Mouse (Mus musculus): ENCODE measurements at regions not wholly inside any gene's neighbourhood (a gene's known extent, or its start where the extent isn't known, plus 50 kb on each side); places are given as distances from the start of the nearest gene placed in this dataset.

DNA sequence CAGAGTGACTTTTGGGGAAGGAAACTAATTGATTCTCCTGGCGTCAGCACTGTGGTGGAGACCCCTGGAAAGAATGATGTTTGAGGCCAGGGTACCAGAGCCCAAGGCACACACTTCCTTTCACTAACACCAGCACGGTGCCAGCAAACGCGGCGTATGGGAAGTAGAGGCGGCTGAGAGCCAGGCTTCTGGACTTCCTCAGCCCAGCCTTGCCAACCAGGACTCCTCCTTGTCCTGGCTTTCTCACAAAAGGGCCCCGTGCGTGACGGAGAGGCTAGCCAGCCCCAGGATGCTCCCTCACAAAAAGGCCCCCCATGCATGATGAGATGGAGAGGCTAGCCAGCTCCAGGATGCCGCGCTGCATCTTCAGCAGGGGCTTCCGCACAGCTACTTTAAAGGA is 502.1 kb upstream of the Adam5 start:
- H3K36me3 ChIP-seq (replicated peaks; ENCODE audit: insufficient read depth, low read length), result no peaks in the 10 kb centered on the region
- TF ChIP-seq EP300 (IDR thresholded peaks at IDR 0.05; ENCODE audit: low read depth) (no peak), CTCF (IDR thresholded peaks at IDR 0.05; ENCODE audit: low read depth) (no peak)
- H3K9ac ChIP-seq (replicated peaks), result no peak overlapping the region
- H3K4me3 ChIP-seq (ENCODE audit: low read depth, low read length), result no peak overlapping the region
- H3K27me3 ChIP-seq (ENCODE audit: insufficient read depth, low read length), result no peaks in the 10 kb centered on the region
- H3K4me2 ChIP-seq (ENCODE audit: low read depth, low read length), result no peak overlapping the region
- no peak for ATAC-seq
- no peaks in the 10 kb centered on the region for H3K9me3 ChIP-seq (ENCODE audit: low read length)
- H3K27ac ChIP-seq (ENCODE audit: low read depth), result no peak overlapping the region
- H3K4me1 ChIP-seq (ENCODE audit: insufficient read depth), result no peaks in the 10 kb centered on the region
- WGBS (ENCODE audit: insufficient replicate concordance), result 58% methylated on average over 12 of the region's 12 CpGs
- DNase-seq, result no peak

- DNase-seq (no peak), ATAC-seq (no peak)
- no peaks in the 10 kb centered on the region for H3K36me3 ChIP-seq (replicated peaks; ENCODE audit: insufficient read depth, low read length)
- no peaks in the 10 kb centered on the region for H3K4me1 ChIP-seq (ENCODE audit: insufficient read depth)
- H3K27ac ChIP-seq (ENCODE audit: low read depth), result no peak overlapping the region
- H3K4me3 ChIP-seq (ENCODE audit: low read depth, low read length), result no peak overlapping the region
- no peaks in the 10 kb centered on the region for H3K9me3 ChIP-seq (ENCODE audit: low read length)
- H3K4me2 ChIP-seq (ENCODE audit: low read depth, low read length), result no peak overlapping the region
- WGBS (ENCODE audit: insufficient replicate concordance), result 77% methylated on average over 9 of the region's 9 CpGs
- no peaks in the 10 kb centered on the region for H3K27me3 ChIP-seq (ENCODE audit: insufficient read depth, low read length)
- TF ChIP-seq EP300 (IDR thresholded peaks at IDR 0.05; ENCODE audit: low read depth) (no peak), CTCF (IDR thresholded peaks at IDR 0.05; ENCODE audit: low read depth) (no peak)
- no peak overlapping the region for H3K9ac ChIP-seq (replicated peaks)
Observed at GRCm38 (mm10) chr8:25324731-25325130, 500.6 kb upstream of the Adam5 start.

DNA sequence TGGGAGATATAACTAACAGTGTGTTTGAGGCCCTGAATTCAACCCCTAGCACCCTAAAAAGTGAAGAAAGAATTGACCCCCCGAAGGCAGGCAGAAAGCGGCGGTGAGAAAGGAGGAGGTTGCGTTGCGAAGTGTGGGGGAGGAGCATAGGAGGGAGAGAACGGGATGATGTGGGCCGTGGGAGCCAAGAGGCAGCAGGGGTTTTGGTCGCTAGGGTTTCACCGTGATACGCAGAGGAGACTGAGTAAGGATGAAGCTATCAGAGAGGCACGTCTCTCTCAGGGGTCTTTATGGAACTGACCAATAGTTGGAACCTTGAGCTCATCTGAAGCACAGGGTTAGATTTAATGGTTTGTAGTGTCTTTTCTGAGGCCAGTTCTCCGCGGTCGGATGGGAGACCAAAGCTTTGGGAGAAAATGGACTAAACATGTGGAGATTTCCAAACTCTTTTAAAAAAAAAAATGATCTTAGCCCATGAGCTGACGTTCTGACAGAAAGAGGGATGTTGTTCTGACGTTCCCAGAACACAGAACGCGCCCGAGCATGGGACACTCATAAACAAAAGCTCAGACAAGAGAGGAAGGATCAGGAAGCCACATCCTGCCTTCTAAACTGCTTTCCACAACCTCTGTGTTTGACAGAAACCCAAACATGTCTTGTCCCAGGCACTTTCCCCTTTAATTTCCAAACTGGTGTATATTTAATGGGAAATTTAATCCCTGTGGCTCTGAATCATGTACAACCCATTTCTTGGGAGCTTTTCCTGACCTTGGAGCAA is 499.7 kb upstream of the Adam5 start:
- 53% methylated on average over 19 of the region's 19 CpGs for WGBS (ENCODE audit: insufficient replicate concordance)
- TF ChIP-seq CTCF (IDR thresholded peaks at IDR 0.05; ENCODE audit: low read depth) (no peak), EP300 (IDR thresholded peaks at IDR 0.05; ENCODE audit: low read depth) (no peak)

GRCm38 (mm10) chr8:25316383-25316782 is 492.2 kb upstream of the Adam5 start:
- Histone ChIP-seq H3K9me3 (ENCODE audit: low read length) (no peaks in the 10 kb centered on the region), H3K4me2 (ENCODE audit: low read depth, low read length) (no peak overlapping the region), H3K4me1 (ENCODE audit: insufficient read depth) (no peaks in the 10 kb centered on the region), H3K36me3 (replicated peaks; ENCODE audit: insufficient read depth, low read length) (no peaks in the 10 kb centered on the region), H3K27ac (ENCODE audit: low read depth) (no peak overlapping the region), H3K27me3 (ENCODE audit: insufficient read depth, low read length) (no peaks in the 10 kb centered on the region), H3K4me3 (ENCODE audit: low read depth, low read length) (no peak overlapping the region), H3K9ac (replicated peaks) (no peak overlapping the region)
- ATAC-seq (no peak), DNase-seq (no peak)
- WGBS (ENCODE audit: insufficient replicate concordance), result 79% methylated on average over 4 of the region's 4 CpGs
- TF ChIP-seq EP300 (IDR thresholded peaks at IDR 0.05; ENCODE audit: low read depth), result no peak
- no peak for TF ChIP-seq CTCF (IDR thresholded peaks at IDR 0.05; ENCODE audit: low read depth)

More for the DNA sequence above, 499.7 kb upstream of the Adam5 start:
- no peak overlapping the region for H3K4me2 ChIP-seq (ENCODE audit: low read depth, low read length)
- no peaks in the 10 kb centered on the region for H3K27me3 ChIP-seq (ENCODE audit: insufficient read depth, low read length)
- DNase-seq, result no peak
- ATAC-seq, result no peak
- H3K9me3 ChIP-seq (ENCODE audit: low read length), result no peaks in the 10 kb centered on the region
- no peak overlapping the region for H3K4me3 ChIP-seq (ENCODE audit: low read depth, low read length)
- no peak overlapping the region for H3K27ac ChIP-seq (ENCODE audit: low read depth)
- H3K9ac ChIP-seq (replicated peaks), result no peak overlapping the region
- H3K36me3 ChIP-seq (replicated peaks; ENCODE audit: insufficient read depth, low read length), result no peaks in the 10 kb centered on the region
- H3K4me1 ChIP-seq (ENCODE audit: insufficient read depth), result no peaks in the 10 kb centered on the region

DNA sequence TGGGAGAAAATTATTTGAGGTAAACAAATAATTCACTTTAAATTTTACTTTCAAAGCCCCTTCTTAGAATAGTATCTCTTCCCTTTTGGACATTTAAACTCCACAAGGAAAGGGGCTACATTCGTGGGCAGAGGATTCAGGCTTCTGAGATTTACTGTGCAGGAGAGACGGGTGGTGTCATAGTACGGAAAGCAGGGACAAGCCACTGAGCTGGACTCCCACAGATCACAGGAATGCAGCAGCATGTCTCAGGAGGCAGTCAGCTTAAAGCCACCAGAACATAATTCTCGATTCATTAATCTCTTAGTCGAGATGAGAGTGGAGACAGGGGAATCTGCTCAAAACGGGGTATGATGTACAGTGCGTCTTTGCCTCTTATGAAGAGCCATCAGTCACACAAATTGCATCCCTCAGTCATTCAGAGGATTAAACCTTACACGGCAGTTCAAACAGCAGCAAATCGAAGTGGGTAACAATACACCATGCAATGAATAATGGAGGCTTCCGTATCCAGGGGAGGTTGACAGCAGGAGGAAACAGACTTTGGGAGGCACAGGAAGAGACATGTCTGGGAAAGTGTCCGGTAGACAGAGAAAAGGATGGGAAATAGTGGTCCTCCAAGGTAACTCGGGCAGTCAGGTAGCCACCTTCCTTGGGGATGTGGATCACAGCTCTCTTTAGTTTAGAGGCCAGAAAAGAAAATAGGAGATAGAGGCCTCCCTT is 487.8 kb upstream of the Adam5 start:
- Histone ChIP-seq H3K4me3 (ENCODE audit: low read depth, low read length) (no peak overlapping the region), H3K9ac (replicated peaks) (no peak overlapping the region), H3K9me3 (ENCODE audit: low read length) (no peaks in the 10 kb centered on the region), H3K27ac (ENCODE audit: low read depth) (no peak overlapping the region), H3K4me1 (ENCODE audit: insufficient read depth) (no peaks in the 10 kb centered on the region), H3K36me3 (replicated peaks; ENCODE audit: insufficient read depth, low read length) (no peaks in the 10 kb centered on the region), H3K27me3 (ENCODE audit: insufficient read depth, low read length) (no peaks in the 10 kb centered on the region), H3K4me2 (ENCODE audit: low read depth, low read length) (no peak overlapping the region)
- no peak for ATAC-seq
- DNase-seq, result no peak
- 57% methylated on average over 12 of the region's 12 CpGs for WGBS (ENCODE audit: insufficient replicate concordance)
- TF ChIP-seq CTCF (IDR thresholded peaks at IDR 0.05; ENCODE audit: low read depth) (no peak), EP300 (IDR thresholded peaks at IDR 0.05; ENCODE audit: low read depth) (no peak)

DNA sequence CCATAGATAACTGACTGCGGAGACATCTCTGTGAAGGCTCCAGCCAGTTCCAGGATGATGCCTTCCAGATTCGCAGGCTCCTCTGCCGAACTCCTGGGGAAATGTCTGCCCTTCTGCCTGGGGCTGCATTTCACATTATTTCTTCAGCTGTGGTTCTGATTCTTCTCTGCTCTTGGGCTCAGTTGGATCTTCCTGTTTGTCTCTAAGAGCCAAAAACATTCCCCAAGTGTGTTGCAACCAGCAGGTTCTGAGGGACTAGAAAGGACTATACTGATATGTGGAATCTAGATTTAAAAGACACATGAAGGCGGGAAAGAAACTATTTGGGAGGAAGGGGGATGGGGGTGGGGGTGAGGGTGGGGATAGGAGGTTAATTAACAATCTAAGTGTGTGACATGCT is 483.8 kb upstream of the Adam5 start:
- H3K4me3 ChIP-seq (ENCODE audit: low read depth, low read length), result no peak overlapping the region
- H3K4me1 ChIP-seq (ENCODE audit: insufficient read depth), result no peaks in the 10 kb centered on the region
- no peak for TF ChIP-seq CTCF (IDR thresholded peaks at IDR 0.05; ENCODE audit: low read depth)
- TF ChIP-seq EP300 (IDR thresholded peaks at IDR 0.05; ENCODE audit: low read depth), result no peak
- no peaks in the 10 kb centered on the region for H3K27me3 ChIP-seq (ENCODE audit: insufficient read depth, low read length)
- 86% methylated on average over 4 of the region's 4 CpGs for WGBS (ENCODE audit: insufficient replicate concordance)
- no peak for DNase-seq
- no peaks in the 10 kb centered on the region for H3K9me3 ChIP-seq (ENCODE audit: low read length)
- H3K9ac ChIP-seq (replicated peaks), result no peak overlapping the region
- no peak overlapping the region for H3K27ac ChIP-seq (ENCODE audit: low read depth)
- ATAC-seq, result no peak
- no peak overlapping the region for H3K4me2 ChIP-seq (ENCODE audit: low read depth, low read length)
- H3K36me3 ChIP-seq (replicated peaks; ENCODE audit: insufficient read depth, low read length), result no peaks in the 10 kb centered on the region

All from liver, postnatal 0 days (tissue).